Mouse (Mus musculus): Measurements from ENCODE around the gene Slc7a10. TPM values are rescaled to one million over a fixed set of nuclear protein-coding genes. Genes with fewer than 3 reads are reported as not detected.
"Not testable (repeated sequence)": the region's sequence is repeated elsewhere in the genome, so short reads cannot be mapped to it uniquely, and the experiment has no call there.

The Slc7a10 gene
- total and polyA plus RNA-seq, 2 experiments from 2014 or later, result 24.1 to 39.1 TPM

- Histone ChIP-seq H3K27ac (ENCODE audit: low read depth, low read length) (no peak overlapping the region), H3K27me3 (ENCODE audit: insufficient read depth, low read length) (no peaks in the 10 kb centered on the region), H3K9me3 (ENCODE audit: low read length) (no peaks in the 10 kb centered on the region), H3K4me2 (ENCODE audit: low read depth, low read length, poor library complexity, severe bottlenecking) (no peak overlapping the region), H3K9ac (replicated peaks; ENCODE audit: low read length, poor library complexity, severe bottlenecking) (no peak overlapping the region), H3K4me3 (ENCODE audit: low read depth, low read length) (no peak overlapping the region), H3K36me3 (ENCODE audit: insufficient read depth, low read length) (no peaks in the 10 kb centered on the region), H3K4me1 (ENCODE audit: insufficient read depth, low read length) (no peaks in the 10 kb centered on the region)
- DNase-seq (ENCODE audit: low spot score) (no peak), ATAC-seq (ENCODE audit: low FRiP score) (no peak)
- 65% methylated on average over 3 of the region's 3 CpGs for WGBS
- peak; percentile 72 for TF ChIP-seq CTCF (IDR thresholded peaks at IDR 0.05)
Measured at GRCm38 (mm10) chr7:35230333-35230732, 44.1 kb downstream of the Slc7a10 start.

GRCm38 (mm10) chr7:35232796-35233455, 46.7 kb downstream of the Slc7a10 start:
- H3K4me2 ChIP-seq (ENCODE audit: low read depth, low read length, poor library complexity, severe bottlenecking), result no peak overlapping the region
- no peaks in the 10 kb centered on the region for H3K36me3 ChIP-seq (ENCODE audit: insufficient read depth, low read length)
- H3K27me3 ChIP-seq (ENCODE audit: insufficient read depth, low read length), result no peaks in the 10 kb centered on the region
- 35% methylated on average over 13 of the region's 13 CpGs for WGBS
- no peaks in the 10 kb centered on the region for H3K9me3 ChIP-seq (ENCODE audit: low read length)
- no peak overlapping the region for H3K9ac ChIP-seq (replicated peaks; ENCODE audit: low read length, poor library complexity, severe bottlenecking)
- H3K4me1 ChIP-seq (ENCODE audit: insufficient read depth, low read length), result no peaks in the 10 kb centered on the region
- 0 out of 2 replicates have a peak, but pooled peaks have one; percentile 4 for TF ChIP-seq CTCF (IDR thresholded peaks at IDR 0.05)
- ATAC-seq (ENCODE audit: low FRiP score) (no peak), DNase-seq (ENCODE audit: low spot score) (no peak)
- H3K4me3 ChIP-seq (ENCODE audit: low read depth, low read length), result no peak overlapping the region
- H3K27ac ChIP-seq (ENCODE audit: low read depth, low read length), result no peak overlapping the region

GRCm38 (mm10) chr7:35233861-35234260, 47.7 kb downstream of the Slc7a10 start:
- Histone ChIP-seq H3K27ac (ENCODE audit: low read depth, low read length) (peak overlapping the region; percentile 93), H3K4me2 (ENCODE audit: low read depth, low read length, poor library complexity, severe bottlenecking) (peak overlapping the region; percentile 48), H3K9ac (replicated peaks; ENCODE audit: low read length, poor library complexity, severe bottlenecking) (peak overlapping the region; percentile 64), H3K4me3 (ENCODE audit: low read depth, low read length) (peak overlapping the region; percentile 52), H3K4me1 (ENCODE audit: insufficient read depth, low read length) (no peaks in the 10 kb centered on the region), H3K9me3 (ENCODE audit: low read length) (no peaks in the 10 kb centered on the region), H3K36me3 (ENCODE audit: insufficient read depth, low read length) (no peaks in the 10 kb centered on the region), H3K27me3 (ENCODE audit: insufficient read depth, low read length) (no peaks in the 10 kb centered on the region)
- 48% methylated on average over 12 of the region's 12 CpGs for WGBS
- no peak for TF ChIP-seq CTCF (IDR thresholded peaks at IDR 0.05)
- ATAC-seq (ENCODE audit: low FRiP score) (no peak), DNase-seq (ENCODE audit: low spot score) (peak; percentile 27)

GRCm38 (mm10) chr7:35234361-35235245, 48.4 kb downstream of the Slc7a10 start:
- H3K27ac ChIP-seq (ENCODE audit: low read depth, low read length), result peak overlapping the region; percentile 93
- peak overlapping the region; percentile 54 for H3K4me2 ChIP-seq (ENCODE audit: low read depth, low read length, poor library complexity, severe bottlenecking)
- no peaks in the 10 kb centered on the region for H3K27me3 ChIP-seq (ENCODE audit: insufficient read depth, low read length)
- peak overlapping the region; percentile 52 for H3K4me3 ChIP-seq (ENCODE audit: low read depth, low read length)
- DNase-seq (ENCODE audit: low spot score) (peak; percentile 99), ATAC-seq (ENCODE audit: low FRiP score) (peak; percentile 91)
- no peaks in the 10 kb centered on the region for H3K36me3 ChIP-seq (ENCODE audit: insufficient read depth, low read length)
- no peaks in the 10 kb centered on the region for H3K9me3 ChIP-seq (ENCODE audit: low read length)
- H3K4me1 ChIP-seq (ENCODE audit: insufficient read depth, low read length), result no peaks in the 10 kb centered on the region
- H3K9ac ChIP-seq (replicated peaks; ENCODE audit: low read length, poor library complexity, severe bottlenecking), result peak overlapping the region; percentile 64
- WGBS, result under 1% methylated on average over 45 of the region's 45 CpGs
- no peak for TF ChIP-seq CTCF (IDR thresholded peaks at IDR 0.05)

GRCm38 (mm10) chr7:35235308-35235707, 49.1 kb downstream of the Slc7a10 start:
- H3K27me3 ChIP-seq (ENCODE audit: insufficient read depth, low read length), result no peaks in the 10 kb centered on the region
- 10% methylated on average over 9 of the region's 9 CpGs for whole genome bisulfite sequencing
- no peaks in the 10 kb centered on the region for H3K36me3 ChIP-seq (ENCODE audit: insufficient read depth, low read length)
- H3K9ac ChIP-seq (replicated peaks; ENCODE audit: low read length, poor library complexity, severe bottlenecking), result peak overlapping the region; percentile 36; the same call in 1 of the 2 replicates
- DNase-seq (ENCODE audit: low spot score), result peak; percentile 87
- peak overlapping the region; percentile 54 for H3K4me2 ChIP-seq (ENCODE audit: low read depth, low read length, poor library complexity, severe bottlenecking)
- no peaks in the 10 kb centered on the region for H3K9me3 ChIP-seq (ENCODE audit: low read length)
- no peaks in the 10 kb centered on the region for H3K4me1 ChIP-seq (ENCODE audit: insufficient read depth, low read length)
- H3K4me3 ChIP-seq (ENCODE audit: low read depth, low read length), result peak overlapping the region; percentile 52
- peak overlapping the region; percentile 82 for H3K27ac ChIP-seq (ENCODE audit: low read depth, low read length)
- no peak for TF ChIP-seq CTCF (IDR thresholded peaks at IDR 0.05)
- ATAC-seq (ENCODE audit: low FRiP score), result peak; percentile 70

GRCm38 (mm10) chr7:35237935-35238334, 51.8 kb downstream of the Slc7a10 start:
- H3K9ac ChIP-seq (replicated peaks; ENCODE audit: low read length, poor library complexity, severe bottlenecking); H3K4me2 ChIP-seq (ENCODE audit: low read depth, low read length, poor library complexity, severe bottlenecking); ATAC-seq (ENCODE audit: low FRiP score); H3K36me3 ChIP-seq (ENCODE audit: insufficient read depth, low read length); H3K9me3 ChIP-seq (ENCODE audit: low read length); H3K27ac ChIP-seq (ENCODE audit: low read depth, low read length); H3K27me3 ChIP-seq (ENCODE audit: insufficient read depth, low read length); DNase-seq (ENCODE audit: low spot score); H3K4me3 ChIP-seq (ENCODE audit: low read depth, low read length); H3K4me1 ChIP-seq (ENCODE audit: insufficient read depth, low read length): not testable (repeated sequence)
- 70% methylated on average over 3 of the region's 3 CpGs for WGBS

Other genes starting within 250 kb of the Slc7a10 start
- gene Cebpg, start 129.8 kb upstream of the Slc7a10 start, total RNA-seq (2014; rRNA removed), result 13.9 and 31.9 TPM in 2 replicates
- gene Cebpg, start 129.8 kb upstream of the Slc7a10 start, polyA plus RNA-seq (2015; fragmentation: Nextera tagmentation; extraction: Ambion mirVana), result 10.8 and 12.8 TPM in 2 replicates
- 3.9 and 11.3 TPM in 2 replicates for gene Cebpa, start 67.1 kb upstream of the Slc7a10 start, total RNA-seq (2014; rRNA removed)
- gene Cebpa, start 67.1 kb upstream of the Slc7a10 start, polyA plus RNA-seq (2015; fragmentation: Nextera tagmentation; extraction: Ambion mirVana), result 0.44 and 0.67 TPM in 2 replicates
- gene Lrp3, start 29.1 kb downstream of the Slc7a10 start, total RNA-seq (2014; rRNA removed), result 136 and 159 TPM in 2 replicates
- gene Lrp3, start 29.1 kb downstream of the Slc7a10 start, polyA plus RNA-seq (2015; fragmentation: Nextera tagmentation; extraction: Ambion mirVana), result 21.7 and 23.7 TPM in 2 replicates
- 8.0 and 11.5 TPM in 2 replicates for gene Gpatch1, start 132.1 kb downstream of the Slc7a10 start, total RNA-seq (2014; rRNA removed)
- 21.9 and 22.2 TPM in 2 replicates for gene Gpatch1, start 132.1 kb downstream of the Slc7a10 start, polyA plus RNA-seq (2015; fragmentation: Nextera tagmentation; extraction: Ambion mirVana)
- gene Rhpn2, start 147.8 kb downstream of the Slc7a10 start, total RNA-seq (2014; rRNA removed), result 3.1 and 3.5 TPM in 2 replicates
- gene Rhpn2, start 147.8 kb downstream of the Slc7a10 start, polyA plus RNA-seq (2015; fragmentation: Nextera tagmentation; extraction: Ambion mirVana), result 1.7 and 1.9 TPM in 2 replicates
- gene Faap24, start 210.5 kb downstream of the Slc7a10 start, total RNA-seq (2014; rRNA removed), result 5.8 and 8.8 TPM in 2 replicates
- gene Faap24, start 210.5 kb downstream of the Slc7a10 start, polyA plus RNA-seq (2015; fragmentation: Nextera tagmentation; extraction: Ambion mirVana), result 10.4 and 11.5 TPM in 2 replicates
- gene Cep89, start 210.7 kb downstream of the Slc7a10 start, total RNA-seq (2014; rRNA removed), result 7.7 and 15.1 TPM in 2 replicates
- 27.5 and 27.6 TPM in 2 replicates for gene Cep89, start 210.7 kb downstream of the Slc7a10 start, polyA plus RNA-seq (2015; fragmentation: Nextera tagmentation; extraction: Ambion mirVana)

All from midbrain, postnatal 0 days (tissue).